Mouse (Mus musculus) testis, adult 2 months (tissue): ENCODE data around the gene Cfap74.

Experiments
- CTCF ChIP-seq: fragments of 200-500 bp; IDR thresholded peaks from 2 replicates; pipeline ENCODE4 v1.5.1; 2012; ENCODE audit warnings: low read depth, mild to moderate bottlenecking, inconsistent platforms, low read length, moderate library complexity; ENCODE audit not compliant: control insufficient read depth, insufficient read depth, insufficient replicate concordance
- POLR2A ChIP-seq: fragments of 200-500 bp; IDR thresholded peaks from 2 replicates; pipeline ENCODE4 v1.6.1; 2012; ENCODE audit warnings: low read depth, mild to moderate bottlenecking, inconsistent platforms, low read length, moderate library complexity; ENCODE audit not compliant: control insufficient read depth

GRCm38 (mm10) chr4:155381974-155382373, 27.0 kb upstream of the Cfap74 start:
- no peak for TF ChIP-seq POLR2A
- no peak for TF ChIP-seq CTCF
